Mouse (Mus musculus): ENCODE results near the gene St8sia6.

The St8sia6 gene

GRCm38 (mm10) chr2:13722241-13722640, 71.6 kb downstream of the St8sia6 start:
- TF ChIP-seq GATA4 (IDR thresholded peaks at IDR 0.05; ENCODE audit: insufficient replicate concordance, low read length), result no peak

GRCm38 (mm10) chr2:13718628-13719185, 75.2 kb downstream of the St8sia6 start:
- no peak for TF ChIP-seq GATA4 (IDR thresholded peaks at IDR 0.05; ENCODE audit: insufficient replicate concordance, low read length)

GRCm38 (mm10) chr2:13708785-13709184, 85.1 kb downstream of the St8sia6 start:
- TF ChIP-seq GATA4 (IDR thresholded peaks at IDR 0.05; ENCODE audit: insufficient replicate concordance, low read length), result no peak

GRCm38 (mm10) chr2:13697514-13697913, 96.3 kb downstream of the St8sia6 start:
- TF ChIP-seq GATA4 (IDR thresholded peaks at IDR 0.05; ENCODE audit: insufficient replicate concordance, low read length), result no peak

- no peak for TF ChIP-seq GATA4 (IDR thresholded peaks at IDR 0.05; ENCODE audit: insufficient replicate concordance, low read length)
Measured at GRCm38 (mm10) chr2:13694417-13694816, 99.4 kb downstream of the St8sia6 start.

- no peak for TF ChIP-seq GATA4 (IDR thresholded peaks at IDR 0.05; ENCODE audit: insufficient replicate concordance, low read length)
Measured at GRCm38 (mm10) chr2:13684380-13684779, 109.5 kb downstream of the St8sia6 start.

- TF ChIP-seq GATA4 (IDR thresholded peaks at IDR 0.05; ENCODE audit: insufficient replicate concordance, low read length), result no peak
Measured at GRCm38 (mm10) chr2:13683205-13683570, 110.7 kb downstream of the St8sia6 start.

- no peak for TF ChIP-seq GATA4 (IDR thresholded peaks at IDR 0.05; ENCODE audit: insufficient replicate concordance, low read length)
Measured at GRCm38 (mm10) chr2:13682488-13683204, 111.2 kb downstream of the St8sia6 start.

GRCm38 (mm10) chr2:13672946-13673345, 120.9 kb downstream of the St8sia6 start:
- no peak for TF ChIP-seq GATA4 (IDR thresholded peaks at IDR 0.05; ENCODE audit: insufficient replicate concordance, low read length)

- no peak for TF ChIP-seq GATA4 (IDR thresholded peaks at IDR 0.05; ENCODE audit: insufficient replicate concordance, low read length)
Measured at GRCm38 (mm10) chr2:13672426-13672825, 121.4 kb downstream of the St8sia6 start.

GRCm38 (mm10) chr2:13634866-13635265, 159.0 kb downstream of the St8sia6 start:
- no peak for TF ChIP-seq GATA4 (IDR thresholded peaks at IDR 0.05; ENCODE audit: insufficient replicate concordance, low read length)

- no peak for TF ChIP-seq GATA4 (IDR thresholded peaks at IDR 0.05; ENCODE audit: insufficient replicate concordance, low read length)
Measured at GRCm38 (mm10) chr2:13630136-13630832, 163.6 kb downstream of the St8sia6 start.

- TF ChIP-seq GATA4 (IDR thresholded peaks at IDR 0.05; ENCODE audit: insufficient replicate concordance, low read length), result no peak
Measured at GRCm38 (mm10) chr2:13603093-13603492, 190.8 kb downstream of the St8sia6 start.
